Mouse (Mus musculus) cerebellum, adult 9-10 months (tissue): ENCODE results near the gene Mrpl11.
A peak's percentile ranks its signal among the peaks of the same experiment; 100 is the strongest.
"Not testable (repeated sequence)": the region's sequence is repeated elsewhere in the genome, so short reads cannot be mapped to it uniquely, and the experiment has no call there.

Experiments
- DNase-seq: peaks from one replicate; pipeline ENCODE4 v3.0.0; 2022

Mrpl11 gene

DNA sequence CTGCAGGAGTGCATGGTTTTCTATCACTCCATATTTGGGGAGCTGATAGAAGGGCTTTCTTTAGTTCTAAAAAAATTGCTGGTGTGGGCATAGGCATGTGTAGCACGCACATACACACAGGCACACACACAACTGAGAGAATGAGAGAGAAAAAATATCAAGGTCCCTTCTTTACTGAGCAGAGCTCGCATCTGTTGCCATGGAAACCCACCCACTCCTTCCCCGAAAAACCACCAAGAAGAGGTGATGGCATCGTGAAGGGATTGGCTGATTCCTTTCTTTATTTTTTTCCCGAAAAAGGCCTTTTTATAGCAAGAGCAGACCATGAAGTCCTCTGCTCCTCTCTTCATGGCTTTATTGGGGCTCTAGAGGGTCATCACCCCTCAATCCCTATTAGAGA, 32.1 kb downstream of the Mrpl11 start:
- no peak for DNase-seq

DNA sequence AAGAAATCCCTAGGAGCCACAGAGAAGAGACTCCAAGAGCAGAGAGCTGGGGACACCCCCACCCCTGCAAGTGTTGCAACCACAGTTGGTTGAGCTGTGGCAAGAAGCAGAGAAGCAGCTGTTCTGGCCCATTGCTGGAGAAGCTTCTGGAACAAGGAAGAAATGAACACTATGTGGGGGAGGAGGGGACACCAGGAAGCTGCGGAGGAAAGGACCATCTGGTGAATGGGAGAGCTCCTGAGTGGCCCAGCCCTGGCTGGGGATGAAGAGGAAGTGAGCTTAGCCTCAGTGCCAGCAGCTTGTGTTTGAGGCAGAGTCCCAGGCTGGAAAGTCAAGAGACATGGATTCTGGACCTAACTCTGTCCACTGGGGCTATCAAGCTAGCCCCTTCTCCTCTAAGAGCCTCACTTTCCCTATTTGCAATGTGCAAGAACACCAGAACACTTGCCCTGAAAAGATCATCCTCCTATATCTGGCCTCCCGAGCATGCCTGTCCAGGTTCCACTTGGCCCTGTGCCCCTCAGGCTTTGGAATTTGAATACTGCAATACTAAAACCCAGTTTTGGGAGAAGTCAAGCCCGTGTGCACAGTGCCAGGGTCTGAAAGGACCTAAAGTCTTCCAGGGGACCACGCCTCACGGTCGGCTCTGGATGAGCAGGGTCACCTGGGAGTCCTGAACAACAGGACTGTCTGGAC, 37.6 kb downstream of the Mrpl11 start:
- no peak for DNase-seq

DNA sequence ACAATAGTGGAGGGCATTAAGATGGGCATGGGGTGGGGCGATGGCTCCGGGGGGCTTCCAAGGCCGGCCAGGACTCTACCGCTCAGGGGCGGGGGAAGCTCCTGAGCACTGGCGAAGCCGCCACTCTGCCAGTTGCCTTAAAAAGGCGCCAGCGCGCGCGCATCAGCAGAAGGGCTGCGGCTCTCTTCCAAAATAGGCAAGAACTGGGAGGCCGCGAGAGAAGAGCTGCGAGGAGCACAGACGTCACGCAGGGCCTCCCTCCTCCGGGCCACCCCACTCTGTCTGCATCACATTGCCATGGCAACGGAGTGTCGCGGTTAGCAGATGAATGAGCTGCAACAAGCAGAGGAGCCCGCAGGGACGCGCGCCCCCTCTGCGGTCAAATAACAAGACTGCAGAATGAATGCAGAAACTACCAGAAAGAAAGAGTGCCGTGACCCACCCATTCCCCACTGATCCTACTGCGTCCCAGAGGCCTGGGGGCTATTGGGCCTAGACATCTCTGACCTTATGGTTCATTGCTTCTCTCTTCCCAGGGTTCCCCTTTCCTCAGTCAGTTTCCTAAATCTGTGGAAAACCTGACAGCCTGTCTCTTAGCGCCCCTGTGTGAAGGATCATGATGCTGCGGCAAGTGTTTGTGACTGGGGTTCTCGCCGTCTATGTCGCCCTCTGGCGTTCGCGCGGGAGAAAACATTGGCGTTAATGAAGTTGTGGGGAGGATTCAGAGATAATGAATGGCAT, 39.9 kb downstream of the Mrpl11 start:
- peak; percentile 92 for DNase-seq

DNA sequence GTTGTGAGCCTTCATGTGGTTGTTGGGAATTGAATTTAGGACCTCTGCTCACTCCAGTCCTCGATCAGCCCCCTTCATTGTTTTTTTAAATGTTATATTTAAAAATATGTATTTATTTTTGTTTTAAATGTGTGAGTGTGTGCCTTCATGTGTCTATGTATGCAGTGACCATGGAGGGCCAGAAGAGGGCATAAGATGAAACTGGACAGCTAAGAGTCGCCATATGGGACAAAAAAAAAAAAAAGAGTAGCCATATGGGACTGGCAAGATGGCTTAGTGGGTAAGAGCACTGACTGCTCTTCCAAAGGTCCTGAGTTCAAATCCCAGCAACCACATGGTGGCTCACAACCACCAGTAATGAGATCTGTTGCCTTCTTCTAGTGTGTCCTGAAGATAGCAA, 41.7 kb downstream of the Mrpl11 start:
- not testable (repeated sequence) for DNase-seq

DNA sequence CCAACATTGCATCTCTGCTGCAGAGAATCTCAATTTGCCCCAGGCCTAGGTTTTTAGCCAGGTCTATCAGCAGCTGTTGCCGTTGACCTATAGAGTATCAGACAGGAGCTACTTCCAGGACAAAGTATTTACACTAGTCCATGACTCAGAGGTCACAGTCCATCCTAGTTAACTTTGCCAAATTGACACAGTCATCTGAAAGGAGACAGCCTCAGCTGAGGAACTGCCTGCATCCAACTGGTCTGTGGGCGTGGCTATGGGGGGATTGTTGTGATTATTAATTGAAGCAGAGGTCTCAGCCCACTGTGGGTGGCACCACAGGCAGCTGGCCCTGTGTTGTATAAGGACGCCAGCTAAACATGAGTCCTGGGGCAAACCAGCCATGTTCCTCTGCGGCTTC, 43.0 kb downstream of the Mrpl11 start:
- no peak for DNase-seq

DNA sequence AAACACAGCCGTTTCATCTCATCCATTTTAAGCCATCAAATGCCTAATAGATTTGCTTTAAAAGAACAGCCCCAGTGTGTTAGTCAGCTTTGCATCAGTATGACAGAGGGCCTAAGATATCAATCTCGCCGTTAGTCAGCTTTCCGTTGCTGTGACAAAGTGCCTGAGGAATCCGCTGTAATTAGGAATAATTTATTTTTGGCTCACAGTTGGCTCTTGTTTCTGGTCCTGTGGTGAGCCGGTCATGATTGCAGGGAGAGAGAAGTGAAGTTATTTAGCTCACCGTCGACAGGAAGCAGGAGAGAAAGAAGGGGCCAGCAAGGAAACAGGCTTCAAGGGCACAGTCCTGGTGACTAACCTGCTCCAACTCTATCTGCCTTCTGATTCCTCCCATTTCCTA, 51.2 kb downstream of the Mrpl11 start:
- DNase-seq, result no peak

DNA sequence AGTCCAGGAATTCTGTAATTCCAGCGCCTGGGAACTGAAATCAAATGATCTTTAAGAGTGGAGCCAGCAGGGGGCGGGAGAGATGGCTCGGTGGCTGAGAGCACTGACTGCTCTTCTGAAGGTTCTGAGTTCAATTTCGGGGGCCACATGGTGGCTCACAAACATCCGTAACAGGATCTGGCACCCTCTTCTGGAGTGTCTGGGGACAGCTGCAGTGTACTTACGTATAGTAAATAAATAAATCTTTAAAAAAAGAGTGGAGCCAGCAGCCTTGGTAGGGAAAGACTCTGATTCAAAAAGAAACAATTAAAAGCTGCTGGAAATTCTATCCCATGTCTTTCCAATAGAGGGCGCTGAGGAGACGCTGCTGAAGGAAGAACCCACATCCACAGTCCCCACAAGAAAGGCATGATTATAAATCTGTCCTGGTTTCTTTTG, 53.0 kb downstream of the Mrpl11 start:
- peak; percentile 70 for DNase-seq

DNA sequence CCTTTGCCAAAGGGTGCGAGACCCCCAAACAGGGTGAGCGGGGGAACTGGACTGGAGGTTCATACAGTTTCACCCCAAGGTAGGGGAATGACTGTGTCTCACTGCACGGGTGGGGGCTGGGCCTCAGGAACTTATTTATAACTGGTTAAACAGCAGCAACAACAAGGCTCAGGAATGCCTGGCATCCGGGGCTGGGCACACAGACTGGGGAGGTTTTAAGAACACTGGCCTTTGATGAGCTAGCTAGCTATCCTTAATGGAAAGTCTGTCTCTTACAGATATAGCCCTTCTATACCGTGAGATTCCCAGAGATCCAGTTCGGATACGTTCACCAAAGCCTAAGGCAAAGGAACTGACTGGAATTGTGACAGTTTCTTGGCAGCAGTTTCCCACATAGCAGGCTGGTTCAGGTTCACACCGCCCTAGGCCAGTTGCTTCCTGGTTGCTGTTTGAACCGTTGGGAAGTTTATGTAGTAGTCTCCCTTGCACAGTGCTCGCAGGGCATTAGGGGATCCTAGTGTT, 54.3 kb downstream of the Mrpl11 start:
- DNase-seq, result no peak
